Comparison of ENCODE assay signal across 8 mouse cellular contexts in genomic region chr8:95434686-95435439, GRCm38 (mm10). TPM values are rescaled to one million over a fixed set of nuclear protein-coding genes. Genes with fewer than 3 reads are reported as not detected.
A peak's percentile ranks its signal among the peaks of the same experiment; 100 is the strongest.
DNase-seq lines count a peak whose midpoint lies in the region; ATAC-seq lines count a peak whose summit lies in the region.

Gene Cfap20, minus strand, starts transcription at chr8:95434869.

- peak; percentile 95 for ATAC-seq in megakaryocyte progenitor cell, adult 5-6 weeks (replicated peaks; ENCODE audit: poor library complexity)

- peak; percentile 99 for DNase-seq in adipocyte (ENCODE audit: low spot score)
- DNase-seq in embryo, embryonic 10 days (ENCODE audit: low spot score): peak; percentile 98
- DNase-seq in gastrocnemius, postnatal 10 days: peak; percentile 99
- DNase-seq in induced T-regulatory cell, adult 2 months (ENCODE audit: low read depth): peak; percentile 99
- peak; percentile 96 to 99 for DNase-seq in left cerebral cortex, adult 9 months (ENCODE audit: low spot score in 2 of 2)
- peak; percentile 99 for DNase-seq in right cerebral cortex, postnatal 14 days
- peak; percentile 100 for DNase-seq in urinary bladder, postnatal 36 days (ENCODE audit: low spot score in 2 of 2)

RNA-seq across cellular contexts. Expression of gene Cfap20, which starts in this region (rescaled TPM):
- 10 to 100 TPM; 19.5 to 28.8 TPM for total RNA-seq in gastrocnemius, postnatal 10 days (2021)
- 96.0 and 101 TPM in 2 replicates for total RNA-seq in megakaryocyte progenitor cell, adult 5-6 weeks (2015)
- 52.0 and 63.2 TPM in 2 replicates for total RNA-seq in megakaryocyte progenitor cell, adult 5-6 weeks (2017)

Comparison
In these comparisons a context has a peak if more than half of its experiments do, and no peak if none do; other contexts are left out.
1. Peak in every context shown above with its lines: DNase-seq and ATAC-seq.